Mouse (Mus musculus) layer of hippocampus, adult 9-11 months (tissue): ENCODE data around the gene Prc1.

Experiments used
- DNase-seq: peaks from one replicate; pipeline ENCODE4 v3.0.0; 2022

Prc1 gene

DNA sequence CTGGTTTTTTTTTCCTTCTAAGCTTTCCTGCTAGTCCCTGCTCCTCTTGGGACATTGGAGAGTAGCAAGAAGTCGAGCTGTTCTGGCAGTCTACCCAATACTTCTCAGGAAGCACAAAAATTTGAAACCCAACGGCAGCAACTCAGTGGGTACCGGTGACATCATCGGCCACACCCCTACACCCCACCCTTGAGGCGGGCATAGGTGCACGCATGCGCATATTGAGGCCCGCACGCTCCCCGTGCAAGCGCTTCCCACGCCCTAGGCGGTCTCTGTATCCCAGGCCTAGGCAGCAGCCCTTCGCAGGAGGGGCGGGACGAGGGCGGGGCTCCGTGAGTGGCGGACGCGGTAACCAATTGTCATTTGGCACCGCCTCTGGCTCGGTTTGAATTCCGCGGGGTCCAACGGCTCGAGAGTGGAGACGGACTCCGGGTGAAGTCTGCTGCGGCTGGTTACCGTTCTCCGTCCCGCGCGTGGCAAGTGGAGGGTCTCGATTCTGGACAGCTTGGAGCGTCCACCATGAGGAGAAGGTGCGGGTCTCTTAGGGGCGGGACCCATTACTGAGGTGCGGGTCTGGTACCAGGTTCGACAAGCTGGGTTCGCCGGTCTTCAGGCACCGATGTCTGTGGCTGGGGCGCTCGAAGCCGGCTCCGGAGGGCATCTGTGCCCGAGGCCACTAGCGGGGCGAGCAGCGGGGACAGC, at the start of gene Prc1:
Gene Prc1, plus strand, starts transcription at position 389 of the 702 bp plus-strand sequence.
- DNase-seq: peak; percentile 99

DNA sequence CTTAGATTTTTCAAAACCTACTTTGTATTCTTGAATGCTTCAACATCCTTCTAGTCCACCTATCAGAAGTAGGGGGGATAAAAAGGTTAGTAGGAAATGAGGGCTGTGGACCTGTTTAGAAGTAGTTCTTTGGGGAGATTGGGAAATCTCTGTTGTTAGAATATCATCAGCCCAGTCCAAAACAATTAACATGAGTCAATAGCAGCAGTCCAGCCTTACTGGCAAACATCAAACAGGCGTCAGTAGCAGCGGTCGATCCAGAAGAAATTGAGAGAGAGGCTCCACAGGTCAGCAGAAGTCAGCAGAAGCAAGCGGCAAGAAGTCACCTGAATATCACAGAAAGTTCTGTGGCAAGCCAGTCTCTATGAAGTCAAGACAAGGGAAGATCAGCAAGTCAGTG, 49.4 kb upstream of the Prc1 start:
- DNase-seq: no peak

DNA sequence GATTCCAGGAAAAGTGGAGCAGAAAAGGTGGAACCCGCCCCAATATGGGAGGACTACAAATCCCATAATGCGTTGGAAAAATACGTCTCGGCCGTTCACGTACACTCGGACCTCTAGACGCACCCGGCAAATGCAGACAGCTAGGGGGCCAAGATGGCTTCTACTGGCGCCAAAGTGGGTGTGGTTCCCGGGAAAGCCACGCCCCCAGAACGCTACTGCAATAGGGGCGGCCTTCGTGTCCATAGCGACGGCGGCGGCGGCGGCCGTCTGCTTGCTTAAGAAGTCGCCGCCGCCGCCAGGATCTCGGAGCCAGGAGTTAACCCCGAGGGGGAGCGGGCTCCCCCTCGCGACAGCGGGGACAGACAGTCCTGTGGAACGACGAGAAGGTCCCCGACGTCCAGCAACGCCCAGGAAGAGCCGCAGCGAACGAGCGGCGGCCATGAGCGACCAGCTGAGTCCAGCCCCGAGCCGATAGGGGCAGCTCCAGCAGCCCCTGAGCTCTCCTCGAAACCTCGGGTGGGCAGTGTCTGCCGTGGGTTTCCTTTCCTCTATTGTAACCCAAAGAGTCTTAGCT, 48.0 kb upstream of the Prc1 start, which contains the start of gene Ttll13:
Gene Ttll13, plus strand, starts transcription at position 229 of the 574 bp plus-strand sequence.
- peak; percentile 98 for DNase-seq

DNA sequence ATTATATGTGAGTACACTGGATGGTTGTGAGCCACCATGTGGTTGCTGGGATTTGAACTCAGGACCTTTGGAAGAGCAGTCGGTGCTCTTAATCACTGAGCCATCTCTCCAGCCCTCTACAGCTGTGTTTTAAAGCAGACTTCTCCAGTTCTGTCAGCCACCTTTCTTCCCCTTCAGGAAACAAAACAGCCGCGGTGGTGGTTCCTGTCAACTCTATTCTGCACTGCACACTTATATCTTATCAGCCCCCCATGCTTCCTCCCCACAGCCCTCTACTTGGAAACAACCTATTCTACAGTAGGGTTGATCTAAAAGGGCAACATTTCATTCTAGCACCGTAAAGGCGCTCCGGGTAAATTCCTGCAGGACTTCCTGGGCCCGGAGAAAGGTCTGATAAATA, 47.4 kb upstream of the Prc1 start:
- no peak for DNase-seq

DNA sequence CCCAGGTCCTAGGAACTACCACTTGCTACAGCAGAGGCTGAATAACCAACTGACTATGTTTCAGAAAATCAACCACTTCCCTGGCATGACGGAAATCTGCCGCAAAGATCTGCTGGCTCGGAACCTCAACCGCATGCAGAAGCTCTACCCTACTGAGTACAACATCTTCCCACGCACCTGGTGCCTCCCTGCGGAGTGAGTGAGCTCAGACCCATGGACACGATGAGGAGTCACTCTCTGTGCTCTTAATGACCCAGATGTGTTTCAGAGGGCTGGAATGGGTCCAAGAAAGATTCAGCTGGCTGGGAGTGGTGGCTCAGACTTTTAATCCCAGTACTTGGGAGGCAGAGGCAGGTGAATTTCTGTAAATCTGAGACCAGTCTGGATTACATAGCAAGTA, 41.8 kb upstream of the Prc1 start:
- no peak for DNase-seq

DNA sequence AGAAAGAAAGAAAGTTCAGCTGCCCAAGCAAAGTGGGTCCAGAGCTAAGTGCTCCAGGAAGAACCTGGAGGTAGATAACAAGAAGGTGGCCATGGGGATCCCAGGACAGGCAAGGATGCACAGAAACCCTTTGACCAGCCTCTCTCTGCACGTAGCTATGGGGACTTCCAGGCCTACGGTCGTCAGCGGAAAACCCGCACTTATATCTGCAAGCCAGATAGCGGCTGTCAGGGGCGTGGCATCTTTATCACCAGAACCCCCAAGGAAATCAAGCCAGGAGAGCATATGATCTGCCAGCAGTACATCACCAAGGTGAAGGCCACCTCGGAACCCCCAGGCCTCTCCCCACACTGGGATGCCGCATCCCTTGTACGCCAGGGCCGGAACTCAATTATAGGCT, 41.4 kb upstream of the Prc1 start:
- no peak for DNase-seq

DNA sequence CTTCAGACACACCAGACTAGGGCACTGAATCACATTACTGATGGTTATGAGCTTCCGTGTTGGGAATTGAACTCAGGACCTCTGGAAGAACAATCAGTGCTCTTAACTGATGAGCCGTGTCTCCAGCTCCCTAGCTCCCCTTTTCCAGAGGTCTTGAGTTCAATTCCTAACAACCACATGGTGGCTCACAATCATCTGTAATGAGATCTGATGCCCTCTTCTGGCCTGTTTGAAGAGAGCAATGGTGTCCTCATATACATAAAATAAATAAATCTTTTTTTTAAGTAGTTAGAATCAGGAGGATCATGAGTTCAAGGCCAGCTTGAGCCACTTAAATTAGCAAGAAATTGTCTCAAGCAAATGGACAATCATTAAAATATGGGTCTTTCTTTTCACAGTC, 38.3 kb upstream of the Prc1 start:
- DNase-seq: no peak

DNA sequence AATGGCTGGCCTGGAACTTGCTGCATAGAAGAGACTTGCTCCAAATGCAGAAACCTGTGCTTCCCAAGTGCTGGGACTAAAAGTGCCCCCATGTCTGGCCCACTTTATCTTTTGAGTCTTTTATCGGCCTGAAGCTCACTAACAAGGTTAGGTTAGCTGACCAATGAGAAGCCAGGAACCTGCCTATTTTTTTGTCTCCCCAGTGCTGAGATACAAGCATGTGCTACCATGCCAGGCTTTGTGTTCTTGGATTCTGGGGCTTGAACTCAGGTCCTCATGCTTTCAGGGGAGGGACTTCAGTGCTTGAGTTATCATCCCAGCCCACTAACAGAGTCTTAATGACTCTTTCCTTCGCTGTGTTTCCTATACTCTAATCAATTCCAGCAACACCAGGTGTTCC, 36.5 kb upstream of the Prc1 start:
- DNase-seq: no peak

DNA sequence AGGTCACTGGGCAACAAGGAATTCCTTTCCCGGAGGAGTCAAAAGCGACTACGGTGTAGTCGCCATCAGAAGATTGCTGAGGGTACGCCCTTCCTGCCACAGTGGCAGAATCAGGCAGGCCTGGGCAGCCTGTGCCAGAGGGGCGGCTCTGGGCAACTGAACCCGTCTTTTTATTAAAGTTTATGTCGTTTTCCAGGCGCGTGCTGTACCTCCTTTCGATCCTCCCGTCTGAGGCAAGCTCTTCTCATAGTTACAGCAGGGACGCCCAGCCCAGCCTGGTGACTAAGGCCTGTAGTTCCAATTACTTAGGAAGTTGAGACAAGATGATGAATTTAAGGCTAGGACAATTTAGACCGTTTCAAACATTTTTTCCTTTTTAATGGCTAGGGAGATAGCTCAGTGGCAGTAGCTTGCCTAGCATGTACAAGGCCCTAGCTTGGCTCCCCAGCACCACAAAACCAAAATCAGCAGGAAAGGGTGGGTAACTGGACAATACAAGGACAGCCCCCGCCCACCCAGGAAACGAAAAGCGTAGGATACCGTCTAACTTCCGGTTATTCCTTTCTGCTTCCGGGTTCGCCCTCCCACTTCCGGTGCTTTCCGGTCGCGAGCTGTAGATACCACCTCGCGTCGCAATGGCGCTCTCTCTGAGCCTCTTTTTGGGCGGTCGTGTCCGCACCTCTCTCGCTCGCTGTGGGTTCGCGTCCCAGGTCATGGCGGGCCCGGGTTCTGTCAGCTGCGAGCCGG, 33.5 kb upstream of the Prc1 start, which contains the start of gene Ngrn:
Gene Ngrn, plus strand, starts transcription at position 591 of the 747 bp plus-strand sequence.
- peak; percentile 86 for DNase-seq

DNA sequence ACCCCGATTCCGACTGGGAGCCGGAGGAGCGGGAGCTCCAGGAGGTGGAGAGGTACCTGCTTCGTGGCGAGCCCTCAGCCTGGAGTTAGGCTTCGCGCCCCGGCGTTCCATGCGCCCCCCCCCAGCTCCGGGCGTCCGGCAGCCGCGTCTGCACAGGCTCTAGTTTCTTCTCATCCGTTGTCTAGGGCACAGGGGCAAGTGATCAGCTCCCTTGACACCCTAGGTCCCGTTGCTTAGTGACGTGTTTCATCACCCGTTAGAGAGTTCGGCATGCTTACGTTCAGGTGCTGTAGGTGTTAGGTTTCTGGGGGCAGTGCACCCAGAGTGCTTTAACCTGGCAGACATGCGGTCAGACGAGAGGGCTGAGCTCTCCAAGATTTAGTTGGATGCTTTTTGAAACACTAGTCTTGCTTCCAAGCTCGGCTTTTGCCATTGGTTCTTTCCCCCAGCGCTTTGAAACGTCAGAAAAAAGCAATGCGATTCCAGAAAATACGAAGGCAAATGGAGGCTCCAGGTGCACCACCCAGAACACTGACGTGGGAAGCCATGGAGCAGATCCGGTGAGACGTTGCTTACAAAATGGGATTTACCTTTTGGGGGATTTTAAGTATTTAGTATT, 32.8 kb upstream of the Prc1 start:
- peak; percentile 11 for DNase-seq

DNA sequence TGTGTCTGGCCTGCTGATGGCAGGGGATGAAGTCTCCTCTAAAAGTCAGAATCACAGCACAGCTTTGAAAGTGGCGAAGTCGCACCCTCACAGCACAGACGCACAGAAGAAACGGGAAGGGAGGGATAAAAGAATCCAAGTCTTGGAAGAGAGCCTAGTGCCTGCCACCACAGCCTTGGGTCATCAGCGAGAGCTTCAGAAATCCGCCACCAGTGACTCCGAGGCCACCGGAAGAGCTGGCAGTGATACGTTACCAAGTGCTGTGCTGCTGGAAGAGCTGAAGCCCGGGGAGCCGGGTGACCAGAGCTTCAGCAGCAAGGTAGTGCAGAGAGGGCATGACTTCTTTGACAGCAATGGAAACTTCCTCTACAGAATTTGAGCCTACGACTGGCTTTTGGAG, 29.6 kb upstream of the Prc1 start:
- no peak for DNase-seq

DNA sequence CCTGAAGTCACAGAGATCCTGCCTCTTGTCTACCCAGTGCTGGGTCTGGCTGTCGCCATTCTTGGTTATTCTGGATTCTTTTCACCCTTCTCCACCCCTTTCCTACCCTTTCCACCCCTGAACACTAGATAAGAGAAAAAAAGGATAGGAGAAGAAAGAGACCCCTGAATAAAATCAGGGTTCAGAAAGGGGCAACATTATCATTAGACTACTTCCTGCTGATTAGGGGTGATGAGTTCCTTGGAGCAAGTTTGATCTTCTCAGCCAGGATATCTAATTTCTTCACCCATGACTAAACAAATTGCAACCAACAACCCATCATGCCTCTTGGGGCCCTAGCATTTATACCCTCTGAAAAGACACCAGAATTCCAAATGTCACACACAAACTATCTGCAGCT, 26.5 kb upstream of the Prc1 start:
- DNase-seq: no peak

DNA sequence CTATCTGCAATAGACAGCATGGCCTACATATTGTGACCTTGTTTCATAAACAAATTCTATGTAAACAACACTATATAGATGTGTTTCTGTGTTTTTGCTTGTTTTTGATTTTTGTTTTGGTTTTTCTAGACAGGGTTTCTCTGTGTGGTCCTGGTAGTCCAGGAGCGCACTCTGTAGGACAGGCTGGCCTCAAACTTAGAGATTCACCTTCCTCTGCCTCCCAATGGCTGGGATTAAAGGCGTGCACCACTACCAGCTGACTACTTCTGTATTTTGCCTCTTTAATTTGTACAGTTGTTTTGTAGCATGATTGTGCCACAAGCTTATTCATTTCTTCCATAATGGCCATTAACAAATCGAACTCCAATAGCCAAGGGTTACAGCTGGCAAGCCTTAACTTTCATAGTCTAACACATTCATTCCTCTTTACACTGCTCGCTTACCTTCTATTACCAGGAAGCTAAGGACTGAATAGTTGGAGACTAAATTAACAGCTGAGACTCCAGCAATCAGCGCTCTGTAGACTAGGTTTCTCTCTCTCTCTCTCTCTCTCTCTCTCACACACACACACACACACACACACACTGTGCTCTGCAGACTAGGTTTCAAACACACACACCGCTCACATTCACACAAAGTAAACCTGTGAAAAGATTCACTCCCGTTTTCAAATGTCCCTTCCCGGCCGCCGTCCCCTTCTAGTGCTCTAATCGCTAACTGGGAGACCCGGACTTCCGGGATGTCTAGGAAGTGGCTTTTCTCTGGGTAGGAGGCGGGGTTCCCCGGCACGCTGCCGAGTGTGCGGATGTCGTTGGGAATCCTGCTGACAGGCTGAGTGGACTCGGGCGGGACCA, 25.1 kb upstream of the Prc1 start, which contains the start of gene Vps33b:
Gene Vps33b, plus strand, starts transcription at position 753 of the 854 bp plus-strand sequence.
- DNase-seq: peak; percentile 95

DNA sequence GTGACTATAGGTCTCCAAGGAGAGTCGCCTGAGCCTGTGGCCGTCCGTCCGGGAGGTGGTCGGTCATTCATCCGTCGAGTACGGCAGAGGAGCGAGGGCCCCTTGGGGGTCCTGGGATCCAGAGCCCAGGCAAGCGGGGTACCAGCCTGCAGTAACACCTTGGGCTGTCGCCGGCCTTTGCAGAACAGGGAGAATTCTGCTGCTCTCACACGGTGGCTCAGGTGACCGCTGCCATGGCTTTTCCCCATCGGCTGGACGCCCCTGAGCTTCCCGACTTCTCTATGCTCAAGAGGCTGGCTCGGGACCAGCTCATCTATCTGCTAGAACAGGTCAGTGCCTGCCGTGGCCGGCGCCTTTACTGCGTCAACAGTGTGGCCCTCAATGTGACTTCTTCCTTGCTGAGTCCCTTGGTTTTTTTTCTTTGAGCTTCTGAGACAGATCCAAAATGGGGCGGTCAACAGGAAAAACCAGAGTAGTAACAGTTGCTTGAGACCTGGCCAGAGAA, 24.4 kb upstream of the Prc1 start:
- DNase-seq: peak; percentile 22

DNA sequence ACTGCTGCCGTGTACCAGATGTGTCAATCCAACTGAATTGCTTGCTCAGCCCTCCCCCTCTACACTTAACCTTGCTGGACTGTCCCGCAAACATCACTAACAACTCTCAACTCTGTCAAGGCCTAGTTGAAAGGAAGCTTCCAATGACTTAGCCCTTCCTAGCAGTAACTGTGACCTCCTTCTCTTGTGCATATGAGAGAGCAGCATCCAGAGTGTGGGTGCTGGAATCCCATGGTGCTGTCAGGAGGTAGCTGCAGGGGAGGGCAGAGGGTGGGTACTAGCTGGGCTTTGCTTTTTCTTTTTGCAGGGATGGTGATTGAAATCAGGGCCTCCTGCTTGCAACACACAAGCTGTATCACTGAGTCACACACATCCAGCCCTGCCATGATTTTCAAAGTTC, 20.8 kb upstream of the Prc1 start:
- DNase-seq: no peak

DNA sequence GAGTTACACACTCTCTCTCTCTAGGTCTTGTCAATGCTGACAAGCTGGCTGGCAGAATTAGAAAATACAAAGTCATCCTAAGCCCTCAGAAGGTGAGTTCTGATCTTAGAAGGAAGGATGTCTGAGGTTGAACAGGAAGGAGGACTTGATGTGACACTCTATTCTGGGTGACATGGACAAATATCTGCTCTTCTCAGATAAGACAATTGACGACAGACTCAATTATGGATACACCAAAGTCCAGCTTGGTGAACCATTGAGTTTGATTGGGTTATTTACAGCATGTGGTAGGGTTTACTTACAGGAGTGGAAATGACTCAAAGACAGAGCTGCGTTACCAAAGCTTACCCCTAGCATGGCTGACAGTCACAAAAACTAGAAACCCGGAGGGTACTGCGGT, 17.9 kb upstream of the Prc1 start:
- no peak for DNase-seq

DNA sequence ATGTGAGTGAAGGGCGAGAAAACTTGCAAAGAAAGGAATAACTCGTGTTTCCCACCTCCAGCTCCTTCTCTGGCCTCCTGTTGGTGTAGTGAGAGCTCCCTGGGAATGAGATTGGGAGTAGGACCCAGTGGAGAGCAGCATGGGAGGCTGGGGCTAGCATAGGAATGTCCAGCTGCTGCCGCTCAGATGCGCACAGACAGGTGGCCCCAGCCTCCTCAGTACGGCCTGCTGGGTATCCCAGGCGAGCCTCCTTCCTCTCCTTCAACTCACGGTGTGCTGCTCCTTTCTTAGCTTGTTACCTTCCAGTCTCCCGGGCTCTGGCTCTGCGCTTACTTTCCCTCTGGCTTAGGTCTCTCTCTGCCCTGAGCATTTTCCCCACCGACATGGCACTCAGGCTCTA, 14.2 kb upstream of the Prc1 start:
- DNase-seq: no peak

DNA sequence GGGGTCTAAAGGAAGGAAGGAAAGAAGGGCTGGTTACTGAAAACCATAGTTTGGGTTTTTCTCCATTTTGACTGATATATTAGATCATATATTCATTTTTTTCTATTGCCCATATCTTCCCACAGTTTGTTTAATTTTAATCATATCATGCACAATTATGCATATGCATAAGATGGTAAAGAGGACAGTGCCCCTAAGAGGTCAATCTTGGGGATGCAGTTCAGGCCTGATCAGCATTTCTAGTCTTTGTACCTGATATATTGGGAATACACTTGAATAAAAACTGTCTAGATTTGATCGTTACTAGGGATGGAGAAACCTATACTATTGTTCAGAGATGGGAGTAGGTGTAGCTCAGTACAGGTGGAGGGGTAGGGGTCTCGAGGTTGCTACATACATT, 13.3 kb upstream of the Prc1 start:
- DNase-seq: no peak

DNA sequence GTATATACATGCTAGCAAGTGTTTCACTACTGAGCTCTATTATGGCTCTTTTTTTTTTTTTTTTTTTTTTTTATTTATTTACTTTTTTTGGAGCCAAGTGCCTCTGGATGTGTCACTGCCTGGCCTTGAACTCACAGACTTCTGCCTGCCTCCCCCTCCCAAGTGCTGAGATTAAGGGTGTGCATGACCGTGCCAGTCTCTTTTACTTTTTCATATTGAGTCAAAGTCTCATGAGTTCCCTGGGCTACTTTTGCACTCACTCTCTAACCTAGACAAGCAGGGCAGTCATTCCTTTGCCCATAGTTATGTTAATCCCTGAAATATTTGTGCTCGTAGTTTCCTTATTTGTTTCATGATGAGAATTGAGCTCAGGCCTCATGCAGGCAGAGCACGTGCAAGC, 12.6 kb upstream of the Prc1 start:
- DNase-seq: no peak

DNA sequence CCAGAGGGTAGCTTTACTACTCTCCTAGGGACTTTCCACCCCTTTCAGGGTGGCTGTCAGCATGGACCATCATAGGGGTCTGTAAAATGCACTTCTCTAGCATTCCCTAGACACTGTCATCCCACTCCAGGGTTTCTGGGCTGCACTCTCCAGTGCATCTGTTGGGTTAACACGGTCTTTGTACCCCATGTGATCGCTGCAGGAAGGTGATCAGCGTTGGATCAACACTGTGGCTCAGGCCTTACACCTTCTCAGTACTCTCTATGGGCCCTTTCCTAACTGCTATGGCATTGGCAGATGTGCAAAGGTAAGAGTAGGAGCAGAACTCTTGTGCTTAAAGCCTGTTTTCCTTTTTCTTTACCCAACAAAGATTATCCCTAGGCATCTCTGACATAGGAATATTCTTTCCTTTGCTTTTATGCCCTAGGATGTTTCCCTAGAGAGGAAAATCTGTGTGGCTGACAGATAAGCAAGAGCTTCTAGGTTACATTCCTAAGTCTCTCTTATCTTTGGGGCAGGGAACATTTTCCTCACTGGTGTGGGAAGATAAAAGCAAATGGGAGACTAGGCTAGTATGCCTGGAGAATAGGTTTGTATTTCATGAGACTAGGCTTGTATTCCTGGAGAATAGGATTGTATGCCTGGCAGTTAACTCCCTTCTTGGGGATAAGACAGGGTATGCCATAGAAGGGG, 10.9 kb upstream of the Prc1 start:
- no peak for DNase-seq

DNA sequence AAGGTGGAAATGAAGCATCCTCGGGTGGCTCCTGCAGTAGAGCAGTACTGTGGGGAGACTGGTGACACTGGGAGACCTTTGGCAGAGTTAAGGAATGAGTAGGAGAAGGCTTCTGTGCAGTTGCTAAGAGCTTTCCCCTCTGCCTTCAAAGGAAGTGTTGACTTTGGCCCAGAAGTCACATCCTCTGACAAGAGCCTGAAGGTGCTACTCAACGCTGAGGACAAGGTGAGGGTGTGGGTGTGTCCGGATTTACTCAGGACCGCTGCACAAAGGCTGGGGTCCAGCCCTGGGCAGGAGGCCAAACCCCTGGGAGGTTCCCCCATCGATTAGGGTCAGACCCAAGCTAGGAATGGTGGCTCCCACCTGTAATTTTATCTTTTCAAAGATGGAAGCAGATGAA, 9.9 kb upstream of the Prc1 start:
- no peak for DNase-seq

DNA sequence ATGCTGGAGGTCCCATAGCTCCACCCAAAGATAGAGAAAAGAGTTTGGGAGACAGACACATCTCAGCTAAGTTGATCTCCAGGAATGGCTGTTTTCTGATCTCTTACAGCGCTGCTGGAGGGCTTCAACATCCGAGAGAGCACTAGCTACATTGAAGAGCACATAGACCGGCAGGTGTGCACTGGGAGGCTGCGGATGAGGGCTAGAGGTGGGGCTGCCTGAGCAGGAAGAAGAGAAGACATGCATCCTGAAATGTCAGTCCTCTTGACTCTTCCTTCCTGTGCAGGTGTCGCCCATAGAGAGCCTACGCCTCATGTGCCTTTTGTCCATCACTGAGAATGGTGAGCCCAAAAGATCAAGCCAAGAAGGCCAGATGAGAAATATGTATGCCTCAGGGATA, 8.5 kb upstream of the Prc1 start:
- no peak for DNase-seq
